Mouse (Mus musculus): ENCODE results near the gene Psd4.

- TF ChIP-seq CTCF (conservative IDR thresholded peaks at IDR 0.05; ENCODE audit: insufficient read depth, insufficient read length, low read depth, low read length) (no peak), POLR2A (IDR thresholded peaks at IDR 0.05; ENCODE audit: low read depth, low read length) (no peak)
These were observed 8.0 kb upstream of the Psd4 start for GRCm38 (mm10) chr2:24359347-24359746.

Data from kidney, adult 2 months (tissue).